Mouse (Mus musculus): Measurements from ENCODE around the gene Flot1. TPM values are rescaled to one million over a fixed set of nuclear protein-coding genes. Genes with fewer than 3 reads are reported as not detected.
A peak's percentile ranks its signal among the peaks of the same experiment; 100 is the strongest.

Gene Flot1
- polyA plus RNA-seq, 1 experiment, result 29.9 TPM

GRCm38 (mm10) chr17:35809395-35809794, 13.6 kb upstream of the Flot1 start:
- DNase-seq (ENCODE audit: low read depth in 1 of 2, low spot score in 2 of 2), result no peak
- H3K4me1 ChIP-seq (ENCODE audit: control insufficient read depth, insufficient read depth, insufficient read length), result peaks cover 7% of the 10 kb centered on the region; the same call in 1 of the 2 replicates
- TF ChIP-seq CTCF (IDR thresholded peaks at IDR 0.05; ENCODE audit: extremely low read depth, insufficient read depth, insufficient read length, insufficient replicate concordance) (no peak), POLR2A (IDR thresholded peaks at IDR 0.05; ENCODE audit: low read depth, low read length) (no peak)
- H3K36me3 ChIP-seq (ENCODE audit: control insufficient read depth, insufficient read depth, low read length), result no peaks in the 10 kb centered on the region
- H3K27ac ChIP-seq (ENCODE audit: insufficient read depth, low read length), result no peak overlapping the region
- WGBS, result 85% methylated on average over 11 of the region's 11 CpGs
- no peaks in the 10 kb centered on the region for H3K27me3 ChIP-seq (ENCODE audit: control insufficient read depth, insufficient read depth, low read length)
- H3K4me3 ChIP-seq (ENCODE audit: extremely low read depth, insufficient read depth, insufficient read length), result no peak overlapping the region

- Histone ChIP-seq H3K4me1 (ENCODE audit: control insufficient read depth, insufficient read depth, insufficient read length) (peaks cover 7% of the 10 kb centered on the region; the same call in 1 of the 2 replicates), H3K4me3 (ENCODE audit: extremely low read depth, insufficient read depth, insufficient read length) (no peak overlapping the region), H3K27me3 (ENCODE audit: control insufficient read depth, insufficient read depth, low read length) (no peaks in the 10 kb centered on the region), H3K27ac (ENCODE audit: insufficient read depth, low read length) (no peak overlapping the region), H3K36me3 (ENCODE audit: control insufficient read depth, insufficient read depth, low read length) (no peaks in the 10 kb centered on the region)
- TF ChIP-seq CTCF (IDR thresholded peaks at IDR 0.05; ENCODE audit: extremely low read depth, insufficient read depth, insufficient read length, insufficient replicate concordance) (no peak), POLR2A (IDR thresholded peaks at IDR 0.05; ENCODE audit: low read depth, low read length) (no peak)
- DNase-seq (ENCODE audit: low read depth in 1 of 2, low spot score in 2 of 2), result no peak
- WGBS, result 52% methylated on average over 5 of the region's 5 CpGs
Observed at GRCm38 (mm10) chr17:35810900-35811648, 12.0 kb upstream of the Flot1 start.

- H3K27ac ChIP-seq (ENCODE audit: insufficient read depth, low read length), result no peak overlapping the region
- no peak for TF ChIP-seq CTCF (IDR thresholded peaks at IDR 0.05; ENCODE audit: extremely low read depth, insufficient read depth, insufficient read length, insufficient replicate concordance)
- H3K4me3 ChIP-seq (ENCODE audit: extremely low read depth, insufficient read depth, insufficient read length), result no peak overlapping the region
- peaks cover 7% of the 10 kb centered on the region; the same call in 1 of the 2 replicates for H3K4me1 ChIP-seq (ENCODE audit: control insufficient read depth, insufficient read depth, insufficient read length)
- no peak for DNase-seq (ENCODE audit: low read depth in 1 of 2, low spot score in 2 of 2)
- no peaks in the 10 kb centered on the region for H3K36me3 ChIP-seq (ENCODE audit: control insufficient read depth, insufficient read depth, low read length)
- WGBS, result 89% methylated on average over 5 of the region's 5 CpGs
- no peaks in the 10 kb centered on the region for H3K27me3 ChIP-seq (ENCODE audit: control insufficient read depth, insufficient read depth, low read length)
Observed at GRCm38 (mm10) chr17:35812307-35812706, 10.7 kb upstream of the Flot1 start.

- WGBS, result 68% methylated on average over 6 of the region's 6 CpGs
- Histone ChIP-seq H3K27ac (ENCODE audit: insufficient read depth, low read length) (peak overlapping the region; percentile 15; the same call in 1 of the 2 replicates), H3K36me3 (ENCODE audit: control insufficient read depth, insufficient read depth, low read length) (no peaks in the 10 kb centered on the region), H3K4me1 (ENCODE audit: control insufficient read depth, insufficient read depth, insufficient read length) (peaks cover 7% of the 10 kb centered on the region; the same call in 1 of the 2 replicates), H3K4me3 (ENCODE audit: extremely low read depth, insufficient read depth, insufficient read length) (no peak overlapping the region), H3K27me3 (ENCODE audit: control insufficient read depth, insufficient read depth, low read length) (no peaks in the 10 kb centered on the region)
- DNase-seq (ENCODE audit: low read depth in 1 of 2, low spot score in 2 of 2), result no peak
- TF ChIP-seq POLR2A (IDR thresholded peaks at IDR 0.05; ENCODE audit: low read depth, low read length) (no peak), CTCF (IDR thresholded peaks at IDR 0.05; ENCODE audit: extremely low read depth, insufficient read depth, insufficient read length, insufficient replicate concordance) (no peak)
Observed at GRCm38 (mm10) chr17:35812736-35813135, 10.3 kb upstream of the Flot1 start.

GRCm38 (mm10) chr17:35813245-35813647, 9.8 kb upstream of the Flot1 start:
- H3K27ac ChIP-seq (ENCODE audit: insufficient read depth, low read length), result peak overlapping the region; percentile 15
- peak in 1 of 2 experiments; percentile 27 for DNase-seq (ENCODE audit: low read depth in 1 of 2, low spot score in 2 of 2)
- 16% methylated on average over 7 of the region's 7 CpGs for WGBS
- no peak overlapping the region for H3K4me3 ChIP-seq (ENCODE audit: extremely low read depth, insufficient read depth, insufficient read length)
- H3K36me3 ChIP-seq (ENCODE audit: control insufficient read depth, insufficient read depth, low read length), result no peaks in the 10 kb centered on the region
- TF ChIP-seq POLR2A (IDR thresholded peaks at IDR 0.05; ENCODE audit: low read depth, low read length) (no peak), CTCF (IDR thresholded peaks at IDR 0.05; ENCODE audit: extremely low read depth, insufficient read depth, insufficient read length, insufficient replicate concordance) (no peak)
- H3K27me3 ChIP-seq (ENCODE audit: control insufficient read depth, insufficient read depth, low read length), result no peaks in the 10 kb centered on the region
- peaks cover 7% of the 10 kb centered on the region; the same call in 1 of the 2 replicates for H3K4me1 ChIP-seq (ENCODE audit: control insufficient read depth, insufficient read depth, insufficient read length)

- Histone ChIP-seq H3K27me3 (ENCODE audit: control insufficient read depth, insufficient read depth, low read length) (no peaks in the 10 kb centered on the region), H3K27ac (ENCODE audit: insufficient read depth, low read length) (peak overlapping the region; percentile 15; the same call in 1 of the 2 replicates), H3K36me3 (ENCODE audit: control insufficient read depth, insufficient read depth, low read length) (no peaks in the 10 kb centered on the region), H3K4me3 (ENCODE audit: extremely low read depth, insufficient read depth, insufficient read length) (no peak overlapping the region), H3K4me1 (ENCODE audit: control insufficient read depth, insufficient read depth, insufficient read length) (peaks cover 7% of the 10 kb centered on the region; the same call in 1 of the 2 replicates)
- TF ChIP-seq CTCF (IDR thresholded peaks at IDR 0.05; ENCODE audit: extremely low read depth, insufficient read depth, insufficient read length, insufficient replicate concordance) (no peak), POLR2A (IDR thresholded peaks at IDR 0.05; ENCODE audit: low read depth, low read length) (no peak)
- 25% methylated on average over 7 of the region's 7 CpGs for WGBS
- DNase-seq (ENCODE audit: low read depth in 1 of 2, low spot score in 2 of 2), result no peak
Observed at GRCm38 (mm10) chr17:35813653-35814052, 9.4 kb upstream of the Flot1 start.

GRCm38 (mm10) chr17:35814678-35815077, 8.4 kb upstream of the Flot1 start:
- no peak for DNase-seq (ENCODE audit: low read depth in 1 of 2, low spot score in 2 of 2)
- WGBS, result 73% methylated on average over 6 of the region's 6 CpGs
- TF ChIP-seq CTCF (IDR thresholded peaks at IDR 0.05; ENCODE audit: extremely low read depth, insufficient read depth, insufficient read length, insufficient replicate concordance), result no peak
- TF ChIP-seq POLR2A (IDR thresholded peaks at IDR 0.05; ENCODE audit: low read depth, low read length), result no peak
- Histone ChIP-seq H3K36me3 (ENCODE audit: control insufficient read depth, insufficient read depth, low read length) (no peaks in the 10 kb centered on the region), H3K27ac (ENCODE audit: insufficient read depth, low read length) (no peak overlapping the region), H3K4me1 (ENCODE audit: control insufficient read depth, insufficient read depth, insufficient read length) (peaks cover 7% of the 10 kb centered on the region; the same call in 1 of the 2 replicates), H3K27me3 (ENCODE audit: control insufficient read depth, insufficient read depth, low read length) (no peaks in the 10 kb centered on the region), H3K4me3 (ENCODE audit: extremely low read depth, insufficient read depth, insufficient read length) (no peak overlapping the region)

Data from spleen, adult 2 months (tissue).